Mouse (Mus musculus) G1E (cell line): ENCODE data around the gene Gm10234. TPM values are rescaled to one million over a fixed set of nuclear protein-coding genes. Genes with fewer than 3 reads are reported as not detected.

ENCODE experiments used
- ATAC-seq: 2 replicates; pipeline ENCODE4 v1.8.0; 2016; ENCODE audit warnings: mild to moderate bottlenecking; ENCODE audit not compliant: insufficient number of reproducible peaks, poor library complexity, low FRiP score, severe bottlenecking; ENCODE audit errors: extremely low read depth
- DNase-seq: peaks from one replicate; pipeline ENCODE4 v3.0.0; 2012; ENCODE audit warnings: low spot score
- H3K27me3 ChIP-seq: 2 replicates; pipeline ENCODE4 v1.6.1; 2012; ENCODE audit warnings: mild to moderate bottlenecking, low read length, inconsistent platforms; ENCODE audit not compliant: insufficient read depth
- H3K36me3 ChIP-seq: replicated peaks from 2 replicates; pipeline ENCODE3; 2012; ENCODE audit warnings: mild to moderate bottlenecking, inconsistent platforms
- H3K4me1 ChIP-seq: 2 replicates; pipeline ENCODE4 v1.6.1; 2012; ENCODE audit warnings: low read depth, low read length, inconsistent platforms, mixed read lengths; ENCODE audit not compliant: insufficient read depth
- H3K4me3 ChIP-seq: 2 replicates; pipeline ENCODE4 v1.5.1; 2012; ENCODE audit warnings: low read depth, mild to moderate bottlenecking, inconsistent platforms, low read length, moderate library complexity, mixed read lengths
- H3K9me3 ChIP-seq: replicated peaks from 2 replicates; pipeline ENCODE4 v1.6.1; 2012; ENCODE audit warnings: inconsistent platforms
- CTCF ChIP-seq: IDR thresholded peaks from 2 replicates; pipeline ENCODE4 v1.5.1; 2012; ENCODE audit warnings: low read depth, low read length, inconsistent platforms, mixed read lengths
- GATA1 ChIP-seq: IDR thresholded peaks from 2 replicates; pipeline ENCODE4 v1.6.1; 2012; ENCODE audit warnings: borderline replicate concordance, low read length, inconsistent platforms, mixed read lengths
- GATA2 ChIP-seq: IDR thresholded peaks from 2 replicates; pipeline ENCODE4 v1.6.1; 2012; ENCODE audit warnings: low read depth, low read length, inconsistent platforms, borderline replicate concordance
- POLR2AphosphoS5 ChIP-seq: IDR thresholded peaks from 2 replicates; pipeline ENCODE4 v1.6.1; 2012; ENCODE audit warnings: low read depth, low read length, inconsistent platforms; ENCODE audit not compliant: insufficient replicate concordance
- TAL1 ChIP-seq: conservative IDR thresholded peaks from 2 replicates; pipeline ENCODE4 v1.6.1; 2012; ENCODE audit warnings: low read depth, low read length, inconsistent platforms, mixed read lengths
- polyA plus RNA-seq: library from polyadenylated mRNA; stranded (reverse); fragments of >175 nt; gene quantifications from 2 replicates; pipeline ENCODE4 v1.2.3, GENCODE M21; 2012
- total RNA-seq, 2 experiments: library from RNA; stranded (forward) in 1 of 2; stranded (reverse) in 1 of 2; fragments of 200-1000 nt in 1 of 2; fragments of >200 nt in 1 of 2; fragmentation: Nextera tagmentation in 1 of 2; gene quantifications; 2 replicates each; pipeline ENCODE4 v1.2.3; 2014 to 2017

Gene Gm10234
- total RNA-seq (2014; fragmentation: Nextera tagmentation) (not detected in 2 replicates), total RNA-seq (2017) (not detected in 2 replicates), polyA plus RNA-seq (not detected in 2 replicates)

- no peaks in the 10 kb centered on the region for H3K9me3 ChIP-seq
- H3K4me3 ChIP-seq: no peak within 1 kb of the TSS
- H3K4me1 ChIP-seq: no peaks in the 10 kb centered on the region
- TF ChIP-seq TAL1 (no peak), POLR2AphosphoS5 (no peak), CTCF (no peak), GATA2 (no peak), GATA1 (no peak)
- DNase-seq (no peak), ATAC-seq (no peak)
- H3K27me3 ChIP-seq: no peaks in the 10 kb centered on the region
- H3K36me3 ChIP-seq: no peaks in the 10 kb centered on the region
Observed at GRCm38 (mm10) chr6:95321812-95322211, at the start of gene Gm10234. Gene Gm10234, plus strand, starts transcription at chr6:95322112.

DNA sequence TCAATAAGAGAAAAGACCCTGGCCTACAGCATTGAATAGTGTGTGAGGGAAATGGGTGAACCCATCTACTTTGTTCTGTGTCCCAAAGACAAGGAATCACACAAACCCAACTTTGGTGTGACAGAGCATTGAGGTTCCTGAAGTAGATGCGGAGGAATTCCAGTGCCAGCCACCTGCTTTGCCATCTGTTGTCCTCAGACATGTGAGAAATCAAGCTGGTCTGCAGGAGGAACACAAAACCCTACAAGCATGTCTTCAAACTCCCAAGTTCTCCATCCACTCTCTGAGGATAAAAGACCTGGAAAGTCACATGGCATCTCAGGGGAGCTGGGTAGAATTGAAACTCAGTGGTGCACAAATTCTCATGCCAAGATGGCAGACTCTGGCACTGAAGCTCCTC, 44.3 kb upstream of the Gm10234 start:
- DNase-seq (no peak), ATAC-seq (no peak)
- no peaks in the 10 kb centered on the region for H3K36me3 ChIP-seq
- no peaks in the 10 kb centered on the region for H3K27me3 ChIP-seq
- TF ChIP-seq CTCF: no peak
- no peak for TF ChIP-seq TAL1
- TF ChIP-seq GATA2: no peak
- no peak for TF ChIP-seq GATA1
- TF ChIP-seq POLR2AphosphoS5: no peak
- no peaks in the 10 kb centered on the region for H3K4me1 ChIP-seq
- no peak overlapping the region for H3K4me3 ChIP-seq
- no peaks in the 10 kb centered on the region for H3K9me3 ChIP-seq

GRCm38 (mm10) chr6:95296025-95296424, 25.9 kb upstream of the Gm10234 start:
- DNase-seq (no peak), ATAC-seq (no peak)
- H3K4me3 ChIP-seq: no peak overlapping the region
- H3K36me3 ChIP-seq: no peaks in the 10 kb centered on the region
- H3K27me3 ChIP-seq: no peaks in the 10 kb centered on the region
- H3K4me1 ChIP-seq: no peaks in the 10 kb centered on the region
- TF ChIP-seq GATA2 (no peak), CTCF (no peak), GATA1 (no peak), POLR2AphosphoS5 (no peak), TAL1 (no peak)
- no peaks in the 10 kb centered on the region for H3K9me3 ChIP-seq

- DNase-seq (no peak), ATAC-seq (no peak)
- Histone ChIP-seq H3K9me3 (no peaks in the 10 kb centered on the region), H3K36me3 (no peaks in the 10 kb centered on the region), H3K4me1 (no peaks in the 10 kb centered on the region), H3K4me3 (no peak overlapping the region), H3K27me3 (no peaks in the 10 kb centered on the region)
- TF ChIP-seq CTCF (no peak), GATA1 (no peak), TAL1 (no peak), GATA2 (no peak), POLR2AphosphoS5 (no peak)
Observed at GRCm38 (mm10) chr6:95298387-95298786, 23.5 kb upstream of the Gm10234 start.

DNA sequence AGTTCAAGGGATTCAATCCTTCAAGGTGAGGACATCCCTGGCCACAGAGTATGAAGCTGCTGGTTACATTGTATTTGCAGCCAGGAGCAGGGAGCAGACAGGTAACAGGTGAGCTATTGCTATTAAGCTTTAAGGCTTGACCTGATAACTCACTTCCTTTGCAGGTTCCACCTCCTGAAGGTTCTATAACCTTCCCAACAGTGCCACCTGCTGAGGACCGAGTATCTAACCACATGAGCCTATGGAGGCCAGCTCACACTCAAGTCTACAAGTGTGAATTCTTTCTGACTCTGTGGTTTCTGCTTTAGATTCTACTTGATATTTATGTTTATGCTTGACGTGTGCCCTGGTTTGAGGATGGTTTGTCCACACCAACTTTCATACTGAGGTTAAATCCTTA, 21.3 kb upstream of the Gm10234 start:
- Histone ChIP-seq H3K27me3 (no peaks in the 10 kb centered on the region), H3K9me3 (no peaks in the 10 kb centered on the region), H3K36me3 (no peaks in the 10 kb centered on the region), H3K4me1 (no peaks in the 10 kb centered on the region), H3K4me3 (no peak overlapping the region)
- no peak for DNase-seq
- no peak for ATAC-seq
- TF ChIP-seq GATA1: no peak
- no peak for TF ChIP-seq POLR2AphosphoS5
- no peak for TF ChIP-seq CTCF

DNA sequence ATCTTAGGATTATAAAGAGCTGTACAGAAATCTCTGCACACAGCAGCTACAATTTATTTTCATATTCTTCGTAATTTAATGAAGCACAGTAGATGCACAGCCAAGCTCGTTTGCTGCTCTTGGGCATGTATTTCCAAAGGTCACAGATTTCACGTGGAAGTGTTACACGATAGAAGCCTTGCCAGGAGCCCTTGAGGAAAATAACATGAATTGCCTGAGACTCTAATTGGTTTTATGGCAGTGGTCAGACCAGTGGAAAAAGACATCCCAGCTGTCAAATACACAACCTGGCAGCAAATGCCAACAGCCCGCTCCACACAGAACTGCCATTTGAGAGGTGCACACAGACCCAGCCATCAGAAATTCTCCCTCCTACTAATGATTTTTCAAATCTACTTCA, 9.3 kb downstream of the Gm10234 start:
- Histone ChIP-seq H3K9me3 (no peaks in the 10 kb centered on the region), H3K27me3 (no peaks in the 10 kb centered on the region), H3K4me3 (no peak overlapping the region), H3K4me1 (no peaks in the 10 kb centered on the region), H3K36me3 (no peaks in the 10 kb centered on the region)
- no peak for ATAC-seq
- TF ChIP-seq GATA2: no peak
- no peak for TF ChIP-seq POLR2AphosphoS5
- no peak for TF ChIP-seq CTCF
- no peak for TF ChIP-seq GATA1
- no peak for TF ChIP-seq TAL1
- no peak for DNase-seq

DNA sequence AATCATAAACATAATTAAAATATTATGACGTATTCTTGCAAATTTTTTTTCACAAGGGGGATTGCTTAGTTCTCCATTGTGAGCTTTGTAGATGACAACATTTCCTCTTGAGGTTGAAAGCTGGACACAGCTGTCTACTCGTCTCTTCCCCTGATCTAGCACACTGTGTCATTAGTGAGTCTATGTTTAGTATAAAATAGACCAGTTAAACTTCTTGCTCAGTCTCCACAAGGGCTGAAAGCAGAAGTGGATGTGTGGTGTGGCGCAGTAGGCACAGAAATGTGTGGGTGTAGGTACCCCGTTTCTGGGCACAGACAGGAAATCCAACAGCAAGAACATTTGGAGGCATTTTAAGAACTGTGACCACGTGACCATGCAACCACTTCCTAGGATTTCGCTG, 12.9 kb downstream of the Gm10234 start:
- H3K4me1 ChIP-seq: no peaks in the 10 kb centered on the region
- TF ChIP-seq GATA1 (no peak), TAL1 (no peak), POLR2AphosphoS5 (no peak), CTCF (no peak), GATA2 (no peak)
- no peaks in the 10 kb centered on the region for H3K27me3 ChIP-seq
- no peaks in the 10 kb centered on the region for H3K36me3 ChIP-seq
- H3K4me3 ChIP-seq: no peak overlapping the region
- DNase-seq (no peak), ATAC-seq (no peak)
- no peaks in the 10 kb centered on the region for H3K9me3 ChIP-seq
